8 mouse cellular contexts compared by ENCODE assay signal in the genomic region with DNA sequence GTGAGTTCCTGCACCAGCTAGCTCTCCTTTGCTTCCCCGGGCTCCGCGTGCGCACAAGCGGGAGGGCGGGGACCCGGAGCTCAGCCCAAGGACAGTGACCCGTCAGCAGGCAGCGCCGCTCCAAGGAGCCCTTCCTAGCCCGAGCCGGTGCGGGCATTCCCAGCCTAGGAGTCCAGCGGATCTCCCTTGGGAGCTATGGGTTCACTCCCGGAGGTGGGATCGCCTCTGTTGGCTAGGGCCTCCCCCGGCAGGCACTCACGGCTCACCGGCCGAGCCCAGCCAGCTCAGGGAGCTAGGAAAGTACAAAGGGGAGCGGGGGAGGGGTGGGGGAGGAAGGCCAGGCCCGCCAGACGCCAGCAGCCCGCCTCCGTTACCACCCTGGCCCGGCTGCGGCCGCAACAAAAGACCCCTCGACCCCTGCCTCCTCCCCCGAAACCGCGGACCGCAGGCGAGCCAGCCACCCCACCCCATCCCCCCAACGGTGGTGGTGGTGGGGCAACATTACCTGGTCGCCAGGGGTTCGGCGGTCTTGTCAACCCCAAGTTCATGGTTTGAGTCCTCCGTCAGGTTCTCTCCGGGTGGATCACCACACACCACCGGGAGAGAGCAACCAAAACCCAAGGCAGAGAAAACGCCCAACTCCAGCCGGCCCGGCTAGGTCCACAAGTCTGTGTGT.
DNase-seq lines count a peak whose midpoint lies in the region; ATAC-seq lines count a peak whose summit lies in the region.

No protein-coding gene starts in this region.

- no peaks in the 10 kb centered on the region for H3K4me1 ChIP-seq in erythroblast, embryonic 14.5 days (ENCODE audit: control insufficient read depth)
- 0 out of 2 replicates have a peak, but pooled peaks cover 11% of the 10 kb centered on the region for H3K4me1 ChIP-seq in intestine, embryonic 16.5 days (ENCODE audit: control insufficient read depth, insufficient read depth, low read length)
- no peaks in the 10 kb centered on the region; the same call in 1 of the 2 replicates for H3K4me1 ChIP-seq in liver, embryonic 13.5 days (replicated peaks)
- peaks cover 14% of the 10 kb centered on the region for H3K4me1 ChIP-seq in neural tube, embryonic 11.5 days (ENCODE audit: control insufficient read depth, insufficient read depth, low read length)

- ATAC-seq in erythroblast, adult 5-6 weeks (replicated peaks; ENCODE audit: low FRiP score, poor library complexity, severe bottlenecking): no peak
- ATAC-seq in granulocyte monocyte progenitor cell, adult 5-6 weeks (replicated peaks; ENCODE audit: poor library complexity, severe bottlenecking): peak; percentile 39
- ATAC-seq in intestine, embryonic 16.5 days: peak; percentile 78
- peak; percentile 51 for ATAC-seq in liver, embryonic 13.5 days (ENCODE audit: low read depth)
- peak; percentile 73 for ATAC-seq in neural tube, embryonic 11.5 days (ENCODE audit: insufficient read depth, low FRiP score, low TSS enrichment)

- H3K4me2 ChIP-seq in intestine, embryonic 16.5 days (ENCODE audit: low read depth, low read length): peak overlapping the region; percentile 80
- H3K4me2 ChIP-seq in liver, embryonic 13.5 days: peak overlapping the region; percentile 66
- peak overlapping the region; percentile 76 for H3K4me2 ChIP-seq in neural tube, embryonic 11.5 days (ENCODE audit: low read depth)

- H3K9ac ChIP-seq in intestine, embryonic 16.5 days (ENCODE audit: low read depth, low read length): peak overlapping the region; percentile 93
- H3K9ac ChIP-seq in liver, embryonic 13.5 days: peak overlapping the region; percentile 59
- peak overlapping the region; percentile 99 for H3K9ac ChIP-seq in neural tube, embryonic 11.5 days (ENCODE audit: low read length)

- H3K27ac ChIP-seq in intestine, embryonic 16.5 days (ENCODE audit: low read length): peak overlapping the region; percentile 97
- H3K27ac ChIP-seq in liver, embryonic 13.5 days: no peak overlapping the region; the same call in none of the 2 replicates
- H3K27ac ChIP-seq in neural tube, embryonic 11.5 days (ENCODE audit: low read depth, low read length): peak overlapping the region; percentile 98

- H3K27me3 ChIP-seq in erythroblast, embryonic 14.5 days (ENCODE audit: control insufficient read depth): peaks cover 39% of the 10 kb centered on the region
- no peaks in the 10 kb centered on the region for H3K27me3 ChIP-seq in intestine, embryonic 16.5 days (replicated peaks; ENCODE audit: control insufficient read depth, insufficient read depth, low read length)
- H3K27me3 ChIP-seq in liver, embryonic 13.5 days: peaks cover 43% of the 10 kb centered on the region
- peaks cover 3% of the 10 kb centered on the region; the same call in 1 of the 2 replicates for H3K27me3 ChIP-seq in neural tube, embryonic 11.5 days (ENCODE audit: control insufficient read depth, insufficient read depth, low read length)

- H3K9me3 ChIP-seq in erythroblast, embryonic 14.5 days (ENCODE audit: control insufficient read depth, low read length): no peaks in the 10 kb centered on the region
- no peaks in the 10 kb centered on the region for H3K9me3 ChIP-seq in intestine, embryonic 16.5 days (ENCODE audit: control insufficient read depth, low read length)
- H3K9me3 ChIP-seq in liver, embryonic 13.5 days (replicated peaks): no peaks in the 10 kb centered on the region
- H3K9me3 ChIP-seq in neural tube, embryonic 11.5 days (ENCODE audit: control insufficient read depth, low read length): no peaks in the 10 kb centered on the region

- H3K36me3 ChIP-seq in erythroblast, embryonic 14.5 days (ENCODE audit: control insufficient read depth): no peaks in the 10 kb centered on the region
- no peaks in the 10 kb centered on the region for H3K36me3 ChIP-seq in intestine, embryonic 16.5 days (ENCODE audit: control insufficient read depth, insufficient read depth, low read length)
- H3K36me3 ChIP-seq in liver, embryonic 13.5 days: no peaks in the 10 kb centered on the region
- no peaks in the 10 kb centered on the region for H3K36me3 ChIP-seq in neural tube, embryonic 11.5 days (ENCODE audit: control insufficient read depth, insufficient read depth, low read length)

- WGBS in intestine, embryonic 16.5 days: under 1% methylated on average over 43 of the region's 44 CpGs
- WGBS in liver, embryonic 13.5 days (ENCODE audit: insufficient replicate concordance): 0% methylated on average over 38 of the region's 44 CpGs
- WGBS in neural tube, embryonic 11.5 days: under 1% methylated on average over 43 of the region's 44 CpGs

- peak; percentile 66 for DNase-seq in embryo, embryonic 11.5 days (ENCODE audit: low read depth, low spot score)
- DNase-seq in liver, embryonic 13.5 days: no peak
- peak; percentile 86 for DNase-seq in neural tube, embryonic 11.5 days (ENCODE audit: low spot score)
- peak; percentile 74 for DNase-seq in urinary bladder, postnatal 14 days (ENCODE audit: low spot score)

- peak overlapping the region; percentile 50 for H3K4me3 ChIP-seq in erythroblast, embryonic 14.5 days (replicated peaks)
- H3K4me3 ChIP-seq in intestine, embryonic 16.5 days (ENCODE audit: low read length): peak overlapping the region; percentile 85
- peak overlapping the region; percentile 60 for H3K4me3 ChIP-seq in liver, embryonic 13.5 days (replicated peaks)
- H3K4me3 ChIP-seq in neural tube, embryonic 11.5 days (ENCODE audit: low read depth, low read length): peak overlapping the region; percentile 89
